Mouse (Mus musculus): Measurements from ENCODE around the gene Nudt14.

Gene Nudt14
- long read RNA-seq, experiment 1, transcript Nudt14-202 (5 exons, 1,241 nt) = major isoform, 25 of 32 reads
- long read RNA-seq, experiment 1, partial matches to known transcripts = 1 of 32 reads
- long read RNA-seq, experiment 1, other reads (novel, unspliced or antisense) = 2 of 32 reads
- long read RNA-seq, experiment 2, transcript Nudt14-202 (5 exons, 1,241 nt) = major isoform, 17 of 24 reads
- long read RNA-seq, experiment 2, partial matches to known transcripts = 1 of 24 reads
- long read RNA-seq, experiment 2, other reads (novel, unspliced or antisense) = 1 of 24 reads

GRCm38 (mm10) chr12:112941776-112942713, at the start of gene Nudt14:
Gene Nudt14, minus strand, starts transcription at chr12:112942124.
- intact Hi-C loops (cut with DNase I) = loop anchor here (5.0 kb wide), 1 partner anchor 65 kb away; no protein-coding TSS in a partner anchor

DNA sequence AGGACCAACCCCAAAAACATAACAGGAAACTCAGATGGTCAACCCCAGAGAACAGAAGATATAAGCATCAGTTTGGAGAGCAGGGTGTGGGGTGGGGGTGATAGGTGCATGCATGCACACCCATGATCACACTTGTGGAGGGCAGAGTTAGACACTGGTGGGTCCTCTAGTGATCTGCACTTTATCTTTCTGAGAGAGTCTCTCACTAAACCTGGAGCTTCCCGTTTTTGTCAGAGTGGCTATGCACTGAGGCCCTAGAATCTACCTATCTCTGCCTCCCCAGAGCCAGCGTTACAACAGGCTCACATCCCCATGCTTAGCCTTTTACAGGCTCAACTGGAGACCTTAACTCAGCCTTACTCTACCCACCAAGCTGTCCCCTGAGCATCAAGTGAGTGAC, 49.5 kb upstream of the Nudt14 start:
- intact Hi-C loops (cut with DNase I) = no loop called here

DNA sequence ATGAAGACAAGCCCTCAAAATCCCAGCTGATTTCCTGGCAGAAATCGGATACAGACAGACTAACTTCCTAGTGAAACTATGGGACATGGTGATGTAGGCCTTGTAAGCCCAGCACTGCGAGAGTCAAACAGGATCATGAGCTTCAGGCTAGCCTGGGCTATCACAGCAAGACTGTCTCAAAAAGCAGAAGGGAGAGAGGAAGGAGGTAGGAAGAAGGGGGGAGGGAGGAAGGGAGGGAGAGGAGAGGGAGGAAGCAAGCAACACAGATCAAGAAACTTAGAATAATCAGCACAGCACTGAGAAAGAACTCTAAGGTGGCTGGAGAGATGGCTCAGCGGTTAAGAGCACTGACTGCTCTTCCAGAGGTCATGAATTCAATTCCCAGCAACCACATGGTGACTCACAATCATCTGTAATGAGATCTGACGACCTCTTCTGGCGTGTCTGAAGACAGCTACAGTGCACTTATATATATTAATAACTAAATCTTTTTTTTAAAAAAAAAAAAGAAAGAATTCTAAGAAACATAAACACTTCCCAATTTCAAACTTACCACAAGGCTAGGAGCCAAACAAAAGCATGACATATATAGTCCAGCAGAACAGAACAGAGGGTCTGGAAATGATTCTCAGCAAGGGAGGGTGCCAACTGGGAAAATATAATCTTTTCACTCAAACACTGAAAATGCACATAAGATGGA, 48.9 kb upstream of the Nudt14 start:
- intact Hi-C loops (cut with DNase I) = no loop called here

- intact Hi-C loops (cut with DNase I) = no loop called here
Measured at GRCm38 (mm10) chr12:112987877-112988276, 46.0 kb upstream of the Nudt14 start.

DNA sequence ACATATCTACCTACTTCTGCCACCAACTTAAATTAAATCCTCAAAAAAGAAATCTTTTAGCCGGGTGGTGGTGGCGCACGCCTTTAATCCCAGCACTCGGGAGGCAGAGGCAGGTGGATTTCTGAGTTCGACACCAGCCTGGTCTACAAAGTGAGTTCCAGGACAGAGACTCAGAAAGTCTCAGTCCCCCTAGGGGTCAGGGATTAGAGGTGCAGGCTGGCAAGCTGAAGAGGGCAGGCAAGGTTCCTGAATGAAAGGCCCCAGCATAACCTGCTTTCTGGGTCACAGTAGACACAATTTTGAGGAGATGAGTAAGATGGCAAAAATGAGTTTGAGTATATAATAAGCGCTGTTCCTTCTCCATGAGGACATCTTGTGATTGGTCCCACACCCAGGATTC, 43.4 kb upstream of the Nudt14 start:
- intact Hi-C loops (cut with DNase I) = no loop called here

DNA sequence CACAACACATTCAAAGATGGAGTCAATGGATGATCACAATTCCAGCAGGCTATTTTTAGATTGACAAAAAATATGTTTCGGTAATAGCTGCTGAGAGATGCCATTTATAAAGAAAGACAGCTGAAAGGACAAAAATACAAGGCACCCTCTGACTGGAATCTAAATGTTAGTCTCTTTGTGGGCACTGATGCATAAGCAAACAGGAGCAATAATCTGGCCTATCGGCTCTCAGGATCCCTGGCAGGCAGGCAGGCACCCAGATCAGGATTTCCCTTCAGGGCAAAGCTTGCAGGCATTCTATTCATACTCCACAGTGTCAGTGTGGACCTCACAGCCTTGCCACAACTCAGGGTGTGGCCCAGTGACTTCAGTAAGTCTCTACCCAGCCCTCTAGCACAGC, 40.1 kb upstream of the Nudt14 start:
- intact Hi-C loops (cut with DNase I) = no loop called here

DNA sequence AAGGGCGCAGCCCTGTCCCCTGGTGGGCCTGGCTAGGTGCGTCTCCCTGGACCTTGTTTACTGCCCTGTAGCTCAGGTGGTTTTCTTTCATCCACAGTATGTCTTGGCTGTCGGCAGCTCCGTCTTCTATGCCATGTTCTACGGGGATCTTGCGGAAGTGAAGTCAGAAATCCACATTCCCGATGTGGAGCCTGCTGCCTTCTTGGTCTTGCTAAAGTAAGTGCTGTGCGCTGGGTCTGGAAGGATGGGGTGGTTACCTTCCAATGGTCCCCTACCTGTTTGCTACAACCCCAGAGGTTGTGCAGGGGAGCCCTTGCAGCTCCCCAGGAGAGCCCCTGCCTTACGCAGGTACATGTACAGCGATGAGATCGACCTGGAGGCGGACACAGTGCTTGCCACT, 35.2 kb upstream of the Nudt14 start:
- intact Hi-C loops (cut with DNase I) = no loop called here

- intact Hi-C loops (cut with DNase I) = no loop called here
Measured at GRCm38 (mm10) chr12:112976371-112977073, 34.6 kb upstream of the Nudt14 start, which contains the start of gene Btbd6. Gene Btbd6, plus strand, starts transcription at chr12:112976482.

GRCm38 (mm10) chr12:112974736-112975135, 32.8 kb upstream of the Nudt14 start:
- intact Hi-C loops (cut with DNase I) = no loop called here

GRCm38 (mm10) chr12:112969616-112970015, 27.7 kb upstream of the Nudt14 start:
- intact Hi-C loops (cut with DNase I) = no loop called here

DNA sequence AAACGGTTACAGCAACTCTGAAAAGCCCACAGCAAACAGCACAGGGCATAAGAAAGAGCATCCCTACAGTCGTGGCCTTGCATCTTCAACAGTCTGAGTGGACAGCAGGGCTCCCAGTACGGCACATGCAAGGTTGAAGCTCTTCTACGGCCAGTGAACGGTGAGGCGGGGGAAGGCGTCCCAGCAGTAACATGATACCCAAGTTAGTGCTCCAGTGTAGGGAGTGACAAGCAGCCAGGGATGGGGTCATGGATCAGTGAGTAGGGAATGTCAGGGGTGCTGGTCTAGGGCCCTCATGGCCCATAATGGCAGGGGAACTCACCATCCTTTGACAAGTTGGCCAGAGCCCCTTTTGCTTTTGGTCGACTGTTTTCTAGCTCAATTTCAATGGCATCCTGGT, 27.0 kb upstream of the Nudt14 start:
- intact Hi-C loops (cut with DNase I) = no loop called here

- intact Hi-C loops (cut with DNase I) = no loop called here
Measured at GRCm38 (mm10) chr12:112965783-112966182, 23.9 kb upstream of the Nudt14 start.

DNA sequence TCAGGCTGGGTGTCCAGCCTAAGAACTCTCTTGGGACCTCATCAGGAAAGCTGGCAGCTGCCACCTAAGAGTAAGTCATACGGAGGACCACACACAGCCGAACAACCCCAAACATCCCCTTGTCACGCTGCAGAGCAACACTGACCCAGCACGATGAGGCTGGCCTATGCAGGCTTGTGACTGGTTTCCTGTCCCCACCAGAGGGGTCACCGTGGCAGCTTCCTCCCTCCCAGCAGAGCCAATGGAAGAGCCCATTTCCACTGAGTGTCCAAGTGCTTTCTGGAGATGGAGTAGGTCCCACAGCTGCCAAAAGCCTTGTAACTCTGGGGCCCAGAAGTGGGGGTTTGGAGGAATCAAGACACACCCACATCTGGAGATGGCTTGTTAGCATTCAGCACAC, 19.9 kb upstream of the Nudt14 start:
- intact Hi-C loops (cut with DNase I) = no loop called here

DNA sequence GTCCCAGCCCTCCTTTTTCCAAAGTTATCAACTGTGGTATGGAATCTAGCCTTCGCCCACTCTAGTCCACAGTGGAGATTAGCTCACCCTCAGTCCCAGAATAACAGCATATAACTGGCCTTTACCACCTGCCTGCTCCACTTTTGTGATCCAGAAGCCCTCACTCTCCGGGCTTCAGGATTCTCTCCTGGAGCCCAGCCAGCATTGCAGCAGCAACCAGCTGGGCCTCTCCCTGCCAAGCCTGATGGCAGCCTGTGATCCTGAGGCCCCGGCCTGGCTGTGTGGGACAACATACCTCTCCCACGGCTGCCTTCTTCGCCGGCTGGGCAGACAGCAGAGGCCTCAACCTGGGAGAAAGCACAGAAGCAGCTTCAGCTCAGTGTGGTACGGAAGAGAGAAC, 19.5 kb upstream of the Nudt14 start:
- intact Hi-C loops (cut with DNase I) = no loop called here

DNA sequence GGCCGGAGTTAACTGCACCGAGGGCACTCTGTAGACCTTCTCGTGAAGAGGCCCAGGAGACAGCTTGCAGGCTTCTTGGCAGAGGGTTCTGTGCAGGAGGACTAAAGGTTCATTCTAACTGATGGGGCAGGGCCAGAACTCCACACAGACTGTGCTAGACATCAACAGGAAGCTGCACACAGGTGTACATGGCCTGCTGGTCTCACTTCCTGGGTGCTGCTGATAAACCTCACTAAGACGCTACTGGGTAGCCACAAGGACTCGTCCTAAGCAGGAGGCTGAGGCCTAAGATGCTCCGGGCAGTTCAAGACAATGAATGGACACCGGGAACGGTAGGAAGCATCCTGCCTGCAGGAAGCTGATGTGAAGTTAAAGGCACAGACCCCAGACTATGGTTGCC, 17.5 kb upstream of the Nudt14 start:
- intact Hi-C loops (cut with DNase I) = loop anchor here (5.0 kb wide), 1 partner anchor 82 kb away; no protein-coding TSS in a partner anchor

DNA sequence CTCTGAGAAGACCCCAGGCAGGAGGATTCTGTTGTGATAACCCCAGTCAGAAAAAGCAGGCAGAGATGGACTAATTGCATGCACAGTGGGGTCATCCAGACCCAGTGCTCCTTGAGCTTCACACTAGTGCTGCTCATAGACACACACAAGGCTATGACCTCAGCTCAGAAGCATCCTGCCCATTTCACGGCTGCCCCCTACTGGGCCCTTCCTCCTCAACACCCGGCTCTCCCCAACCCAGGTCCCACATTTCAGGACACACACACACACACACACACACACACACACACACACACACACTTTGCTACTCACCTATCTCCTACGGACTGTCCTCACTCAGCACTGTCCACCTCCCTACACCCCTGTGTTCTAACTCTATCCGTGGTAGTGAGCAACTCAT, 16.4 kb upstream of the Nudt14 start:
- intact Hi-C loops (cut with DNase I) = loop anchor here (5.0 kb wide), 1 partner anchor 81 kb away; no protein-coding TSS in a partner anchor

- intact Hi-C loops (cut with DNase I) = loop anchor here (5.0 kb wide), 1 partner anchor 78 kb away; no protein-coding TSS in a partner anchor
Measured at GRCm38 (mm10) chr12:112955800-112956199, 13.9 kb upstream of the Nudt14 start.

GRCm38 (mm10) chr12:112952926-112953565, 11.1 kb upstream of the Nudt14 start:
- intact Hi-C loops (cut with DNase I) = no loop called here

DNA sequence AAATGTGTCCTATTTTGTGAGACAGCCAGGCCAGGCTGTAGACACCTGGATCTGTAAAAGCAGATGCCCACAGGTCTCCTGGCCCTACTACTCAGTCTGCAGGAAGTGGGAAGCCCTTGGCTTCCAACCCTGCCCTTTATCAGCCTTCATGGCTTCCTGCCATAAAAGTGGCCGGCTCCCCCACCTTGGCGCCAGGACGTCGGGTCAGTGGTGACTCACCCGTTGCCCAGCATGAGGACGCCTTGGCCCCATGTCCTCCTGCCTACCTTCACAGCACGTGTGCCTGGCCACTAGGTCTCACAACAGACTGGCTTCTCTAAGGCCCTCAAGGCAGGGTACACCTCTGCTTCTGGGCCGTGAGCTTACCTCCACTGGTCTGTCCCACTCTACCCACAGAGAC, 10.5 kb upstream of the Nudt14 start:
- intact Hi-C loops (cut with DNase I) = no loop called here

GRCm38 (mm10) chr12:112951150-112951842, 9.4 kb upstream of the Nudt14 start:
- intact Hi-C loops (cut with DNase I) = no loop called here

Measured in adrenal gland (tissue).